Mouse (Mus musculus): ENCODE results near the gene Megf6.

Gene Megf6

DNA sequence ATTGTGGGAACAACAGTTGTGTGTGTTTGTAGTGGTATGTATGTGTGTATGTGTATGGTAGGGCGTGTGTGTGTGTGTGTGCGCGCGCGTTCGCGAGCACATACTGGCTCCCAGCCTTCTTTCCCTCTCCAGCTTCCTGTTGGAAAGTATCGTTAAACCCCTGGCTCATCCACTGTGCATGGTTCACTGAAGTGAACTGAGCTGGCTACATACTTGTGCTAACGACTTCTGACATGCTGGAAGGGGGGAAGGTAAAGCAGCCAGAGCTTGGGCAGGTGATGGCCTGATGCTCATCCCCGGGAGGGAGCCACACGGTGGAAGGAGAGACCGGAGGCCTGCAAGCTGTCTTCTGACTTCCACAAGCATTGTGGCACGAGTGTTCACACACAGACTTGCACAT is 40.9 kb downstream of the Megf6 start:
- no peak for DNase-seq (ENCODE audit: low read depth, low spot score)

DNA sequence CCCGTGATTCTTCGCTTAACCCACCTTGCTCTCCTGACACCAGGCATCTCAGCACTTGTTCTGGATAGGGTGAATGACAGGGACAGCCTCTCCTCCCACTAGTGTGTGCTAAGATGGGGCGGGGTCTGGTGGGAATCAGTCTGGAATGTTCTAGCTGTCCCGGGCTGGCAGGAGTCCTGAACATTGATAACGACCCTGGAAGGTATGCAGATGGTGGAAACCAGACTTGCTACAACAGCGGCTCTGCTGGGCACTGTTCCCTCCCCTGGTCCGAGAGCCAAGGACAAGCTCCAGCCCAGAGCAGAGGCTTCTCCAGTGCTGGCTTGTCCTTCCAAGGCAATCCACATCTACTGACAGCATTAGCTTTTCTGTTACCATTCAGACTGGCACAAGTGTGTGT is 43.1 kb downstream of the Megf6 start:
- no peak for DNase-seq (ENCODE audit: low read depth, low spot score)

DNA sequence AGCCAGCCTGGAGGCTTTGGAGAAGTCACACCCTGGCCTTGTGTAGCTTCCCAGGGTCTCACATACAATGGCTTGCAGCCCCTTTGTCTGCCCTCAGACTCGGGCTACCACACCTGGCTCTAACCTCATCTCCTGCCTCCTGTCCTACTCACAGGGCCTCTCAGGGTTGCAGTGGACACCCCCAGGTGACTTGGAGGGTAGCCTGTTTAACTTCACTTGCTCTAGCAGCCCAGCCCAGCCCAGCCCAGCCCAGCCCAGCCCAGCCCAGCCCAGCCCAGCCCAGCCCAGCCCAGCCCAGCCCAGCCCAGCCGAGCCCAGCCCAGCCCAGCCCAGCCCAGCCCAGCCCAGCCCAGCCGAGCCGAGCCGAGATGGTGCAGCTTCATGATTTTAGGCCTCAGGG is 43.5 kb downstream of the Megf6 start:
- no peak for DNase-seq (ENCODE audit: low read depth, low spot score)

DNA sequence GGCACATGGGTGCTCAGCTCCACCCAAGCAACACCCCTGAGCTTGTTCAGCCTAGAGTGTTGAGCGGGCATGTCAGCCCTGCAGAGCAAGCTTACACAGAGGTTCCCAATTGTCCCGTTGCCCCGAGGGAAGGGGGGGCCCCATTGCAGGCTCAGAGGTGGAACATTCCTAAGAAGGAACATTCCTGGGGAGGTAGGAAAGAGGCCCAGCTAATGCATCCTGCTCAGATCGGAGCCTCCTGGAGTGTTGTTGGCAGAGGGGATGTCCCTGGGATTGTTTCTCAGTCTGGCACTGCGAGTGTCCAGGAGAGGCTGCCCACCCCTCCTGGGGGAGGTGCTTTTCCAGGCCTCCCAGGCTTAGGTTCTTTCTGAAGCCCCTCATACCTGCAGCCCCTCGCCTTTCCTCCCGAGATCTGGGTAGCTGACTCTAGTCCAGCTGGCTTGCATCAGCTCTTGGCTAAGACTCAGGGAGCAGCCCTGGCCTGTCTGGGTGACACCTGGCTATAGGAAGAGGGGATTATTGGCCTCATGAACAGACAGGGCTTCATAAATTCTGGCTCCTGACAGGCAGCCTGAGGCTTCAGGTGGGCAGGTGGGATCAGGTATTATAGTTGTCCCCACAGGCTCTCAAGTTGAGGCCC is 47.3 kb downstream of the Megf6 start:
- DNase-seq (ENCODE audit: low read depth, low spot score) = no peak

DNA sequence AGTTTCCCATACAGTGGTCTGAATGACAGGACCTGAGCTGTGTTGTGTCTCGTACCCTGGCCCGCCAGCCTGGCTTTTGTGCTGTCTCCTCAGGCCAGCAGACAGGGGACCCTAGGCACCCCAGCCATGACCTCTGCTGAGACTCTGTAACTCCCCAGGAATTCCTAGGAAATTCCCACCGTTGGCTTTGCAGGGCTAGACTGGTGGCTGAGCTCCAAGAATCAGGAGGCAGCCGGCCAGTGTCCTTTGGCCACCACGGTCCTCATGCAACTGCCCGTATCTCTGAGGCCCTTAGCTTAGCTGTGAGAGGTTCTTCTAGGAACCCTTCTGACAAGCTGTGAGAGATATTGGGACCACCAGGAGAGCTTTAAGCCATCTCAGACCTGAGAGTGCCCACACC is 52.2 kb downstream of the Megf6 start:
- no peak for DNase-seq (ENCODE audit: low read depth, low spot score)

DNA sequence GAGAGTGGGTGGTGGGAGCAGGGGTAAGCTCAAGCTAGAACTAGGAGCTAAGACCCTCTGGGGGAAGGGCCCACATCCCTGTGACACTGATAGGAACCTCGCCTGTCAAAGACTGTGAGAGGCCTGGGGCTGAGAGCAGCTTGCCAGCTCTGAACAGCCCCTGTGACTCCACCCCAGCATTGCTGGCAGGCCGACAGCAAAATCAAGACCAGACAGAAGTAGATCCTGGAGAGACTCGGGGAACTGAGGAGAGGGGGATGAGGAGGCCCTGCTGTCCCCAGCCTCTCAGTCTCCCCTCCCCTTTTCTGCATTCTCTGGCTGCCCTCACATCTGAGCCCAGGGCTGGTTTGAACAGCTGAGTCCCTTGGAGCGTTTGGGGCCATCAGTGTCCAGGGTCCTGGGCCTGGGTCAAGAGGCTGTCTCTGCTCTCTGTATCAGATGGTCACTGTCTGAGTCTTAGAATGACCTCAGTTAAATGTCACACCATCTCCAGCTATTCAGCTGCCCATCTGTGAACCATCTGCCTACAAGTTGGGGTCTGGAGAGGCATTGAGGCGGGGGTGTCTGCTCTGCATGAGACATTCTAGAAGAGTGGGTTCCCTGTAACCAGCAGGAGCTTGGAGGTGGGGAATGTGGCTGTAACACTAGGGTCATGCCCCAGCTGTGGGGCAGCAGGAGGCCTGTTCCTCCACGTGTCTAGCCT is 53.9 kb downstream of the Megf6 start:
- no peak for DNase-seq (ENCODE audit: low read depth, low spot score)

DNA sequence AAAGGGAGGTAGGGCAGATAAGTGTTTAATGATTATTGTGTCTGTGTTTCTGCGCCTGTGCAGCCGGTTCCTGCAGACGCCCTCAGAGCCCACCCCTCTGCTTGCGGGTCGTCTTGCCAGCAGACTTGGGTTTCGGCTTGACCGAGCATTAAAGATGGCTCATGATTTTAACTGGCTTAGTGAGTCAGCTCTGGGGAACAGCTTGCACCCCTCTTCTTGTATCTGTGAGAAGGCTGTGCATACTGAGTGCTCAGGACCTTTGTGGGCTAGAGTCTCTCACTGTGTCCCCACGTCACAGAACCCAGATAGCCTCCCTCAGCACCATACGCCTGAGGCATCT is 54.4 kb downstream of the Megf6 start:
- DNase-seq (ENCODE audit: low read depth, low spot score) = no peak

DNA sequence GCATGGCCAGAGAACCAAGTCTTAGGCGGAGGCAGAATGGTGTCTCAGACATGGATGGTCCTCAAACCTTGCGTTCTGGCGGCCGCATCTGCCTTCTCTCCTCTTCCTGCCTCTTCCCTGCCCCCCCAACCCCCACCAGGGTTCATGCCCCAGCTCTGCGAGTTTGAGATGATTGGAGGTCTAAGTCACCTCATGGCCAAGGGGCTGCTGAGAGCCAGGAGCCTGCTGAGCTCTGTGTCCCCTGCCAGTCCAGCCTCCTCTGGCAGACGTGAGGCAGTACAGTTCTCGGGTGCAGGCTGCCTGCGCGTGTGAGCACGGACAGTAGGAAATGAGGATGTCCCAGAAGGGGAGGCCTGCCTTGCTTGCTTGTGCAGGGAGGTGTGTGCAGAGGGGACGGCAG is 56.1 kb downstream of the Megf6 start:
- DNase-seq (ENCODE audit: low read depth, low spot score) = no peak

DNA sequence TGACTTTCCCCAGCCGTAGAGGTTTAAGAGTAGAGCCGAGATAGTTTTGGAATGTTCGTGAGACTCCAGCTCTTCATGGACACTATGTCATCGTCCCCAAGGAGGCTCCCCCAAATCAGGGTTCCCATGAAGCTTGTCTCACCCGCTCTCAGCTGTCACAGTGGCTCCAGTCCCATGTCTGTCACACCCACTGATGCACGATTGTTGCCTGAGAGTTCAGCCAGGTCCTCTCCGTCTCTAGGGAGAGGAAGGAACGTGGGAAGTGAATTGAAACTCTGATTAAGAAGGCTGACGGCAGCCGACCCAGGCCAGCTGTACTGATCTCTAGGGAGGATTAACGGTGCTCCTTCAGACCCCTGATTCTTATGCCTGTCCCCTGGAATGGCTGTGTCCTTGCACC is 57.8 kb downstream of the Megf6 start:
- no peak for DNase-seq (ENCODE audit: low read depth, low spot score)

DNA sequence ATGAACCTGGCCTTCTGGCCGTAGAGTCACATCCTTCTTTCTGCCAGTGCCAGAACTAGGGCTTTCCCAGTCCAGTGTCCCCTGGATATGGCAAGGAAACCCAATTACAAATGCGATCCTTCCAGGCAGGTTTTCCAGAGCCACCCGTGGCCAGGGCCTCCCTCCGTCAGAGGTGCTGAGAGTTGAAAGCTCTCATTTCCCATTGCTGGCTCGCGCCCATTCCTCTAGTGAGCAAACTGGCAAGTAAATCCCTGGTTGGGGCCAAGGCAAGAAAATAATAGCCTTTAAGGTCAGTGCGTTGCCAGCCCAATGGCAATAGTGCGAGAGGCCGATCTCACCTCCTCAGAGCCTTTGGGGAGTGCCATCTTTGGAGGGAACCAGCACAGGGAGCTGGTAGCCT is 59.0 kb downstream of the Megf6 start:
- DNase-seq (ENCODE audit: low read depth, low spot score) = no peak

DNA sequence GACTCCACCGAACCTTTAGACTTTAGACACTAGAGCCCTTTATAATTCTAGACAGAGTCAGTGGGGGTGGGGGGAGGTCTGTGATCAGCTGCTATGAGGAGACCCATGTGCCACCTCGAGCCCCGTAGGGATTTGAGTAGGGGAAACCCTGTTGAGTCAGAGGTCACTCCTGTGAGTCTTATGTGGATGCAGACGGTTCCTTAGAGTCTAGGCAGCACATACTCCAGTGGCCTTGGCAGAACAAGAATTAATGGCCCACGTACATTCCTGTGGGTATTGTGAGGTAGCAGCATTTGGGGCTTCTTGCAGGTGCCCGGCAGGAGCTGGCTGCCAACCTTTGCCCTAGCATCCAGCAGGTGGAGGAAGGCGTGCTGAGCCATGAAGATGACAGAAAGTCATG is 60.9 kb downstream of the Megf6 start:
- DNase-seq (ENCODE audit: low read depth, low spot score) = no peak

DNA sequence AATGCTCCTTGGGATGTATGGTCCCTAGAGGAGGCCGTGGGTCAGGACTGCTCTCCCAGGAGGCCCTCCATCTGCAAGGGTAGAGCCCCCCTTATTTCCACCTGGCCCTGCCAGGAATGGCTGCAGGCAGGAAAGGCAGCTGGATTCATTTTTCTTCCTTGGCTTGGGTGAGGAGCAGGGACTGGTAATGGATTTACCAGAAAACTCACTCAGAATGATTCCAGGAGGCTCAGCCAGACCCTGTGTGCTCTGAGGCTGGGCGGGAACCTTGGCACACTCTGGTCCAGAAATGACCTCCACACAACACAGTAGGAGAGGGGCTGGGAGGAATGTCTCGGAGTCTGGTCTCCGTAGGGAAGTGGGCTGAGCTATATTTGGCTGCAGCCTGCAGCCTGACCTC is 61.8 kb downstream of the Megf6 start:
- no peak for DNase-seq (ENCODE audit: low read depth, low spot score)

DNA sequence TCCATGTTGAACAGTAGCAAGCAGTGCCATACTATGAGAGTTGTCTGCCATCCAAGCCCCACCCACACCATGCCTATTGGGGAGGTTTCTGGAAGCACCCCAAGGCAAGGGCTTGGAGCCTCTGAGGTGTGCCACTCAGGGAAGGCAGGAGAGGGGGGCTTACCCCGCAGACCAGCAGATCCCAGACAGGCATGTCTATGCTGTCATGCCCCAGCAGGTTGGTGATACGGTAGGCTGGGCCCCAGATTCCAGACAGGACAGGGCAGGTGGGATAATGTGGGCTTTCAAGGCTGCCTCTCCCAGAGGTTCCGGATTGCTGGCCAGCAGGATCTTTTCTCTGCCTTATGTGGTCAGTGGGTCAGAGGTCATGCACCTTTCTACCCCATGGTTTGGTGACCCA is 65.5 kb downstream of the Megf6 start:
- no peak for DNase-seq (ENCODE audit: low read depth, low spot score)

DNA sequence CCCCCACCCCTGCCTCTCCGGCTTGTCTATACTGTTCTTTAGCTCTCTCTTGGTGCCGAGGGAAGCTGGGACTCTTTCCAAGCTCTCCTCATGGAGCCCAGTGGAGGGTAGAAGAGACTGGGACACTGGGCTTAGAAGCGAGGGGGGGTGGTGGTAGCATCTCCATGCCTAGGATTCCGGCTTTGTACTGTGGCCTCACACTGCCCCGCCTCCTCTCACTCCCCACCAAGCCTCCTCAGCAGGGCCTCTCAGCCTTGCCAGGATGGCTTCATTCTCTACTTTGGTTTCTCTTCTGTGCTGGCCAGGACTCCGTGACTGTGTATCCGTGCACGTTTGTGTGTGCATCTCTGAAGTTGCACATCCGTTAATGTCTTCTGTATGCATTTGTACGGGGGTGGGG is 66.4 kb downstream of the Megf6 start:
- DNase-seq (ENCODE audit: low read depth, low spot score) = no peak

DNA sequence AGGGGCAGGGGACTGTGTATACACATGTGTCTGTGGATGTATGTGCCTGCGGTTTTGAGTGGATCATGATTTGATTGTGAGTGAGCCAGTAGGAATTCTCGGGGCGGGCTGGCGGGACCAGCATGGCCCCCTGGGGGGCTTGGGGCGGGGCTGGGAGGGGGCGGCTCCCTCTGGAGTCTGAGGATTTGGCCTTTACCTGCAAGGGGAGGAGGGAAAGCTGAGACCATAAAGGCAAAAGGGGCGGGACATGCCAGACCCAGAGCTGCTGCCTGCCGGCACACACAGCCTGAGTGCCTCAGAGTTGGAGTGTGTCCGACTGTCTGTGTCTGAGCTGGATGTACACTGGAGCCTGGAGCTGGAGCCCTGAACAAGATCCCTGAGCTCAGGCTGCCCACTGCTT is 66.8 kb downstream of the Megf6 start:
- DNase-seq (ENCODE audit: low read depth, low spot score) = peak; percentile 68

DNA sequence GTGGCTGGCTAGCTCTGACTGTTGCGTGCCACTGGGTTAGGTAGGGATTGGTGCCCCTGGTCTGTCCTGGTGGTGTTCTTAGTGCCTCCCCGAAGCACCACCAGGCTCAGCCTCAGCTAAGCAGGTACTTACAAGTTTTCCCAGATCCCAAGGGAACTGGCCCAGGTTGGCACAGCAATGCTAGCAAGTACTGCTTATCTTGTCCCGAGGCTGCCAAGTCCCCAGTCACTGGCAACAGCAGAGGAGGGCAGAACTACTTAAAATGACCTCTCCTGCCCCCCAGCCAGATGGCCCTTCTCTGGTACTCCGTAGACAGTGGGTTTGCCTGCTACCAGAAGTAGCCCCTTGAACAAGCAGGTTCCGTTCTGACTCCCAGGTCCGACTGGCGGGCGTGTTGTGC is 68.7 kb downstream of the Megf6 start:
- DNase-seq (ENCODE audit: low read depth, low spot score) = no peak

DNA sequence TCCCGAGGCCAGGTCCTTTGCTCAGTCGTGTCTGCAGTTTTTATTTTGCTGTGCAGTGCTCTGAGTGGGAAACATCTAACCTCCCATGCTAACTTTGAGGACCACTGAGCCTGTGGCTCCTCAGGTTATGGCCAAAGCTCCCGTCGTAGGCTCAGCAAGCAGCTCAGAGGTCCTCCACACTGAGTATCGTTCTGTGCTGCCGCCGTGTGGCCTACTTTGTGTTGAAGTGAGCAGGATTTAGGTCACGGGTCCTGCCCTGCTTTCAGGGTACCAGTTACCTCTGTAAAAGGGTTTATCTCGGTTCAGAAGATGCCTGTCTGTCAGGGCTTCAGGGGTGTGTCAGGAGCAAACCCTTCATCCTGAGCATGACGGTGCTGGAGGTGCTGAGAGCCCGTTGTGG is 70.1 kb downstream of the Megf6 start:
- DNase-seq (ENCODE audit: low read depth, low spot score) = no peak

DNA sequence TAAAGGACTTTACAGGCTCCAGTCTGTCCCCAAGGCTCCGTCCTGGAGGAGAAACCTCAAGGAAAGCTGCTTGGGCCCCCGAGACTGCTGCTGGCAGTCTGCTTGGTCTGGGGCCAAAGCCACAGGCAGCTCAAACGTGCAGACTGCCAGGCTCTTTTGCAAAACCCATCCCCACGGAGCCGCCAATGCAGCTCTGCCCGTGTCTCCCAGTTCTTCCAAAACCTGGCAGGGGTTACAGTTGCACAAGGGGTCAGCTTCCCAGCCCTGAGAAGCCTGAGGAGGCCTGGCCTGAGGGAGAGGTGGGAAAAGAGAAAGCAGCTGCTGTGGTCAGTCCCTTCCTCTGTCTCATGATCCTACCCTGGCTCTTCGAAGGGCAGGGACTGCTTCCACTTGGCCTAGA is 74.8 kb downstream of the Megf6 start:
- DNase-seq (ENCODE audit: low read depth, low spot score) = no peak

DNA sequence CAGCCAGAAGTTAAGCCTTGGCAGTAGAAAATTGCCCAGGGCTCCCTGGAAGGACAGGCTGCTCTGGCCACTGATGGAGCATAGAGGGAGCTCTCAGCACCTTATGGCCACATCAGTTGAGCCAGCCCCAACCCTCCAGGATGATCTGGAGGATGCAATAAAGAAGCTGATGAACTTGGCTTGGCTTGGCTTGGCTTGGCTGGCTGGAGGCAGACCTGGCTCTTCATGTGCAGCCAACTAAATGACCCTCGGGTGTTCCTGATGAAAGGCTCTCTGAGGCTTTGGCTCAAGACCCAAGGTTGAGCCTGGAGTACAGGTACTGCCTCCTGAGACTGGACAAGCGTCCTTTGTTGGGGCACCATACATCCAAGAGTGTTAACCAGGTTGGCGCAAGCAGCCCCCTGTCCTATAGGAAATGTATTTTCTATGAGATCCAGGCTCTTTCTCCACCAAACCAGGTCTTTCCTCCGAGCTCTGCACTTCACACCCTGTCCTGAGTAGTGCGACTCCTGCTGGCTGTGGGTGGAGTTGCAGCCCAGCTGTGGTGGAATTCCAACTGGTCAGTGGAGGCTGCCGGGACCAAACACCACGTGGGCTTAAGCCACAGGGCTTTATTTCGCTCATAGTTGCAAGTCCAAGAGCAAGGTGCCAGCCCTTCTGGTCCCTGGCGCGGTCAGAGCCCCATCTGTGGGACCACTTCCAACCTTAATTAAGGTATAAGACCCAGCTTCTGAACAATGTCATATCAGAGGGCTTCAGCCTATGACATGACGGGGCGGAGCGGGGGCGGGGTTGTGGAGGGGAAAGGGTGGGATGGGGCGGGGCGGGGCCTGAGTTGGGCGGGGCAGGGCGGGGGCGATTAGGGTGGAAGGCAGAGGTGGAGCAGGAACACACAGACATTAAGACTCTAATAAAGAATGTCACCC is 75.8 kb downstream of the Megf6 start:
- peak; percentile 87 for DNase-seq (ENCODE audit: low read depth, low spot score)

DNA sequence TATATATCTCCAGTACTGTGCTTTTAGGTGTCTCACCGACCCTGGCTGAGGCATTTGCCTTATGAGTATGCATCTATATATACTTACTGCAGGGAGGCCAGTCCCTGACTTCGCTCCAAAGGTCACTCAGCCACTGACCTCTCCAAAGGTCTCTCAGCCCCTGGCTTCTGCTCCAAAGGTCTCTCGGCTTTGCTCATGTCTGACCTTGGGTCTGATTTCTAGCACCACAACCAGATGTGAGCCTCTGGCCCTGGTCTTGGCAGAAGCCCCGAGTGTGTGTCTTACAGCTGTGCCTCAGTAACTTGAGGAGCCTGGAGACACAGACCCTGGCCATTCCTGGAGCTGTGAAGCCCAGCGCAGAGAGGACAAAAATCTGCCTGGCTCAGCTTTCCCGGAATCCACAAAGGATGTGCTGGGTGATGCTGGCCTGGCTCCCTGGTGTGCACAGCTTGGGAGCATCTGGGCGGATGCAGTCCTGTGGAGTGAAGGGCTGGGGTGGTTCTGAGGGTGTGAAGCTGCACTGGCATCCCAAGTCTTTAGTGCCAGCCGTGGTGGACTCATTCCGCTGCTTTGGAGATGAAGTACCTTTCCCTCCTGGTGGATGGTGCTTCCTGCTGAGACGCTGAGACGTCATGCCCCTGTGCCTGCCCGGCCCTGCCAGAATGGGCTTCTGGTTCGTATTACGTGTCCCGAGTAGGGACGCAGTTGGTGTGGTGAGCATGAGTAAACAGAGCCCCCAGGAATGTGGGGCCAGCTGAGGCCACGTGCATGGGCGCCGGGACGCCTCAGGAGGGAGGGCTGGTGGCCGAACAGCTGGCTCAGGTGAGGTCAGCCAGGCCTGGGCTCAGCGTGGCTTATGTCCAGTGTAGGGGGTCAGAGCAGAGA is 76.9 kb downstream of the Megf6 start:
- DNase-seq (ENCODE audit: low read depth, low spot score) = no peak

DNA sequence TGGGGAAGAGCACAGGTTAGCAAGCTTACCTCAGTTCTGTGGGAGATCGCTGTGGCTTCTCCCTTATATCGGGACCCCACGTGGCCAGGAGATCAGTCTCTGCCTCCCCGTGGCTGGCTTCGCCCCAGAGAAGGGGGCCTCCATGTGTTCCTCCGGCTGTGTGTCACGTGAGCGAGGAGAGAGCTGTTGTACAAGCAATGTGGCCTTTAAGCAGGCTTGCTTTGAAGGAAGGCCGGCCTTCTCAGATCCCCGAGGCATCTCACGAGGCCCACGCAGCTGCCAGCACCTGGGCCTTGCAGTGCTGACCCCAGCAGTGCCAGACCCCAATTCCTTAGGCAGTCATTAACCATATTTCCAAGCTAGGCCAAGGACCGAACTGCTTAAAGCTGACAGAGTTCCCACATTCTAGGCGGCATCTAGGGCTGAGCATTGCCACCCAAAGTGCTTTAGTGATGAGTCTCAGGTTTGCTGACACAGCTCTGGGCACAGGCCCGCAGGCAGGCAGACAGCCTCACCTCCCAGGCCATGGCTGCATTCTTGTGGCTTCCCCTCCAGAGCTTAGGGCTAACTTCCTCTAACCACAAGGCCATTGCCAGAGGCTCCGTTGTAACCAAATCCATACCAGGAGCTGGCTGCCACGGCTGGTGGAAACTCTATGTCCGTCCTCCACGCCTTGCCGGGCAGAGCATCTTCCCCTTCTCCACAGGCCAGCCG is 77.7 kb downstream of the Megf6 start:
- DNase-seq (ENCODE audit: low read depth, low spot score) = no peak

Data from ES-CJ7 (cell line).